Mouse (Mus musculus) cerebellum, adult 11-12 months (tissue): Measurements from ENCODE around the gene Trim50.
"Not testable (repeated sequence)": the region's sequence is repeated elsewhere in the genome, so short reads cannot be mapped to it uniquely, and the experiment has no call there.

ENCODE experiments used
- DNase-seq: peaks from one replicate; pipeline ENCODE4 v3.0.0; 2022

Trim50 gene

GRCm38 (mm10) chr5:135352995-135353394 lies at the start of gene Trim50:
TSS of gene Trim50 (plus strand) at chr5:135353295.
- no peak for DNase-seq

DNA sequence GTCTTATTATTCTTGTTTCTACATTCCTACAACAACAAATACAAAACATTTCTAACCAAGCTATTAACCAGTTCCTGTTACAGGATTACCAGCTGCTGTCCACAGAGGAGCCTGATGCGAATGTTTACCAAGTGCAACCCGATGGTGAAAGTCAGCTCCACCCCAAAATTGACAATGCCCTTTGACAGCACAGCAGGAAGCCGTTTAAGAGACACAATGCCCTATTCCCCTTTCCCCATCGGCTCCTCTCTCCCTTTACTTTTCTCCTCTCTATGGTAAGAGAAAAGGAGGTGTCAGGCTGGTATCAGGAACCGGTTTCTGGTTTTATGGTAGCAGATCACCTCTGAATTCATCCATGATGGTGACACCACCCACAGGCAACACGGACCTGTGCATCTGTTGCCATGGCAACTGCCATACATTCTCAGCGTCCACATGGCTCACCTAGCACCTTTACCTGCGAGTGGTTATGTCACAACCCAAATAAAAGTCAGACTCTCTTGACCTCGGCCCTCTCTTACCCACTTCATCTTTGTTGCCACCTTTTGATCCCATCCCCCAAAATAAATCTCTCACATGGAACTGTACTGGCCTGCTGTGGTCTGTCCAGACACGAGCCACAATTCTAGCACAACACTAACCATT lies 46.7 kb upstream of the Trim50 start:
- no peak for DNase-seq

DNA sequence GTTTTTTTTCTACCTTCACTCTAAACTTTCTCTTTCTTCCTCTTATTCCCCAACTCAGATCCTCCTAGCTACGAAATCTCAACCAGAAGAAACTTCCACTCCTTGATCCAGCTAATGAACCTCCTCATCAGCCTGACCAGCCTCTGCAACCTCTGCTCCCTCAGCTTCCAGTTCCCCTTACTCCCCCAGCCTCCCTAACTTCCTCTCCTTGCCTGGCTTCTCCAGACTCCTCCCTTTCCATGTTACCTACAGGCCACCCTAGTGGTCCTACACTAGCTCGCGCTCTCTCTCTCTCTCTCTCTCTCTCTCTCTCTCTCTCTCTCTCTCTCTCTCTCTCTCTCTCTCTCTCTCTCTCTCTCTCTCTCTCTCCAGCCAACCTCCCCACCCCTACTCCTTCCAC lies 36.9 kb upstream of the Trim50 start:
- no peak for DNase-seq

- DNase-seq = no peak
Observed at GRCm38 (mm10) chr5:135319856-135320255, 33.2 kb upstream of the Trim50 start.

DNA sequence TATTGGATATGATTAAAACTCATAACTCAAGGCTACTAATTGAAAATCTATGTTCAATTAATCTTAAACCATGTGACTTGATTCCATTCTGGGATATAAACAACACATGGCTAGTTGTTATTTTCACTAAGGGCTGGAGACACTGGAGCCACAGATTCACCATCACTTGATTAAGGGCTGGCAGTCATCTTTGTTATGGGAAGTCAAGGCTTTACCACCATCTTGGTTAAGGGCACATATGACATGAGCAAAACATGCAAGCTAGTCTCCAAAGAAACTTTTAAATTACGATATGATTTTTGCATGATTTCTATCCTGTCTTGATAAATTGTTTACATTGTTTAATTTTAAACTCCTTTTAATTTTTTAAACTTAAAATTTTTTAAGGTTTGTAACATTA lies 30.9 kb upstream of the Trim50 start:
- DNase-seq = no peak

GRCm38 (mm10) chr5:135326121-135326659 lies 26.9 kb upstream of the Trim50 start:
- DNase-seq = no peak

DNA sequence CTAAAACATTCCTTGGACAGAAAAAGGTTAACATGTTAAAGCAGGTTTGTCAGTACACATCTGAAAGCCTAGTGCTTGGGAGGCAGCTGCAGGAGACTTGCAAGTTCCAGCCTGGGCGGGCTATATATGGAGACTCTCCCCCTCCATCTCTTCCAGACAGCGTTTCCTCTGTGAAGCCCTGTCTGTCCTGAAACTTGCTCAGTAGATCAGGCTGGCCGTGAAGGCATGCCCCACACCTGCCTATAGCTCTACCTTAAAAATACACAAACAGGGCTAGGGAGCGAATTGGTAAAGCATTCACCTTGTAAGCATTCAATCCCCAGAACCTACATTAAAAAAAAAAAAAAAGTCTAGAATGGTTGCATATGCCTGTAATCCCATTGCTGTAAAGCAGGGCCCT lies 23.6 kb upstream of the Trim50 start:
- DNase-seq = no peak

DNA sequence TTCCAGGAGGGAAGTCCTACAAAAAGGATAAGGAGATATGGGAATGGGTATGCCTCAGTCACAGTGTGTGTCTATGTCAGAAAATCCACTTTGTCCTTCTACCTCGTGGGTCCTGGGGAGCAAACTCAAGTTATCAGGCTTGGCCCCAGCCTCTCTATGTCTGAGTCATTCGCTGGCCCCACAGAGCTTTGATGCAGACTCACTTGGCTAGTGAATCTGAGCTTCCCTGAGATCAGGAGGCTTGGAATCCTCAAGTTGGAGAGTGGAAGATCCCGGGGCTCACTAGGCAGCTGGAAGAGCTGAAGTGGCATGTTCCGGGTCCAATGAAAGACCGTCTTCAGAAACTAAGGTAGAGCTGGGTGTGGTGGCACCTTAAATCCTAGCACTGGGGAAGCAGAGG lies 22.9 kb upstream of the Trim50 start:
- no peak for DNase-seq

DNA sequence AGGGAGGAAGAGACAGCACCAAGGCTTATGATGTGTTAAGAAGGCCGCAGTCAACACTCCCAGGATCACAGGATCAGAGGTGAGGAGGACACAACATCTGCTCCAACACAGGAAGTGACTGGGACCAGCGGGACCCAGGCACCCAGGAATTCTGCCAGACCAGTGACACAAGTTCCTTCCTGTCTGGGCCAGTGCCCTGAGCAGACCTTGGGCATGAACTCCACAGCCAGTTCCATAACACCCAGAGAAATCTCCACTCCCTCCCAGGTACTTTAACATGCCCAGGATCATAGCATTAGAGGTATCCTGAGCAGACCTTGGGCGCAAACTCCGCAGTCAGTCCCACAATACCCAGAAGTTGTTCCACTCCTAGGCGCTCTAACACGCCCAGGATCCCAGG lies 21.9 kb upstream of the Trim50 start:
- no peak for DNase-seq

DNA sequence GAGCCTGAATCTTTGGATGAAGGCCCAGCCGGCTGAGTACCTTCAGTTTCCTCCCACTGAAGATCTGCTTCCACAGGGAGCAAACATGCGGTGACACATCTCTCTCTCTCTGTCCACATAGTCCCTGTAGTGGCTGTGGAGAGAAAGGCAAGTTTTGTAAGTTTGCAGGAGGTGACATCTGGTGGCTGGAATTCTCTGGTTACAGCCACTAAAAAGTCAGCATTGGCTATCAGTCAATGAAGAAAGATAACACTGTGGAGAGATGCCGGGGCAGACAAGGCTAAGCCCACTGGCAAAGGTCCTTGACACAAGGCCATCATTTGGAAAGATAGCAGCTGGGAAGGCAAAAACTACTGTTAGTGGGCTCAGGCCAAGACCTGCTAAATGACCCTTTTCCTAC lies 15.5 kb upstream of the Trim50 start:
- DNase-seq = no peak

DNA sequence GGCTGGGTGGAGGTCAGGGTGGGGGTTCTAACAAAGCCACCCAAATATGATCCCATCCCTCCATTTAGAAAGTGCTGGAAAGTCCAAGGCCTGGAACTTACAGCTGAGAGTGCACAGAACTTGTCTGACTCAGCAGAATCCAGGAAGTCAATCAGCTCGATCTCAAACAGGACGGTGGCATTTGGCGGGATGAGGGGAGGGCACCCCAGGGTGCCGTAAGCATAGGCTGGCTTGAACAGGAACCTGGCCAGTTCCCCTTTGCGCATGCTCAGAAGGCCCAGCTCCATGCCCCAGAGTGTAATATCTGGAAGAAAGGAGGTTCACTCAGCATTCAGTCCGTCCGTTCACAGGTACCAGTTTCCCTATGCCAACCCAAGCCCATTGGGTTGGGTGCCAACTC lies 7.1 kb upstream of the Trim50 start:
- DNase-seq = no peak

GRCm38 (mm10) chr5:135346430-135346829 lies 6.7 kb upstream of the Trim50 start:
- no peak for DNase-seq

- no peak for DNase-seq
Observed at GRCm38 (mm10) chr5:135347511-135348011, 5.5 kb upstream of the Trim50 start.

DNA sequence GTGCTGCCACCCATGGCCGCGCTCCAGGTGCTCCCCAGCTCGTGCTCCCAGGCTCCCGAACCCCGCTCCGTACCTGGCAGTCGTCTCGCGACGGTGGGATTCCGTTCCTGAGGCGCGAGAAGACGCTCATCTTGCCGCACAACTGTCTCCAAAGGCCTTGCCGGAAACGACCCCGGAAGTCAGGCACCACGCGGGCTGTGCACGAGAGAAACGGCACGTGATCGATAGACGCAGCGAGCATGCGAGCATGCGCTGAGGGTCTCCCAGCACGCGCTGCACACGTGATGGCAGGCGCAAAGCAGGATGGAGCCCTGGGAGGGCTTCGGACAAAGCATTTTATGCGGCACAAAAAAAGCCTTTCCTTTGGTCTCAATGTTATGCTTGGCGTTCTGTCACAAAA lies 3.2 kb upstream of the Trim50 start, which contains the start of gene Fkbp6:
TSS of gene Fkbp6 (minus strand) at position 183 of the 400 bp plus-strand sequence.
- DNase-seq = no peak

- no peak for DNase-seq
Observed at GRCm38 (mm10) chr5:135351606-135352005, 1.5 kb upstream of the Trim50 start.

DNA sequence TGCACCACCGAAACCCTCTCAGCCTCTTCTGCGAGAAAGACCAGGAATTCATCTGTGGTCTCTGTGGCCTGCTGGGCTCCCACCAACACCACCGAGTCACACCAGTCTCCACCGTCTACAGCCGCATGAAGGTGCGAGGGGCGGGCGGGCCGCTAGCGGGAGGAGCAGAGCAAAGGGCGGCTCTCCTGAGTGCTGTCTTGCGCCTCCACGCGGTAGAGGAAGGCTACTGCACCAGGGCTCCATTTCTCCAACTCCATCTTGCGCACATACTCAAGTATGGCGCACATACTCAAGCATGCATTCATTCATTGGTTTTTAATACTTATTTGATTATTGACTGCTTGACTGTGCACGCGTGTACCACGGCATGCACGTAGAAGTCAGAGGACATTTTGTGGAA lies 469 bp downstream of the Trim50 start:
- no peak for DNase-seq

- no peak for DNase-seq
Observed at GRCm38 (mm10) chr5:135356090-135356489, 3.0 kb downstream of the Trim50 start.

DNA sequence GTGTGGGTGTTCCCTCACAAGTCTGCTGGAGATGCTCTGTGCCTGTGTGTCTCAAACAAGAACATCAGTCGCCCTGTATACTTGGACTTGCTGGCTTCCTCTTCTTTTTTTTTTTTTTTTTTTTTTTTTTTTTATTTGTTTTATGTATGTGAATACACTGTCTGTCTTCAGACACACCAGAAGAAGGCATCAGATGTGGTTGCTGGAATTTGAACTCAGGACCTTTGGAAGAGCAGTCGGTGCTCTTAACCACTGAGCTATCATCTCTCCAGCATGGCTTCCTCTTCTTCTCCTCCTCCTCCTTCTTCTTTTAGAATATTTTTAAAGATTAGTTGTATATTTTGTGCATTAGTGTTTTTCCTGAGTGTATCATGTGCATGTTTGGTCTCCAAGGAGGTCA lies 4.5 kb downstream of the Trim50 start:
- no peak for DNase-seq

DNA sequence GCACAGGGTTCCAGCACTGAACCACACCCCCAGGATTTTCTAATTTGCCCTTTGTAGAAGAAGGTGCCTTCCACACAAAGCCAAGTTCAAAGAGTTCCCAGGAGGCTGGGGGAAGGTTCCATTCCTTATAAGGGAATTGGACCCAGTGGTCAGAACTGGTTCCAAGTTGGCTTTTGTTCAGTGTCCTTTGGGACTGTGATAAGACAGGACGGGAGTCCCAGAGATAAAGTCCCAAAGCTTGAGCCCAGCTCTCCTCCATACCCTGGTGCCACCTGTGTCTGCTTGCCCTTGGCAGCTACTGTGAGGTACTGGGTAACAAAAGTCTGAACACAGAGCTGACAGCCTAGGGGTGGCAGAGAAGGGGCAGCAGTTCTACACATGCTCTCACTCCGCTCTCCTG lies 6.7 kb downstream of the Trim50 start:
- DNase-seq = no peak

DNA sequence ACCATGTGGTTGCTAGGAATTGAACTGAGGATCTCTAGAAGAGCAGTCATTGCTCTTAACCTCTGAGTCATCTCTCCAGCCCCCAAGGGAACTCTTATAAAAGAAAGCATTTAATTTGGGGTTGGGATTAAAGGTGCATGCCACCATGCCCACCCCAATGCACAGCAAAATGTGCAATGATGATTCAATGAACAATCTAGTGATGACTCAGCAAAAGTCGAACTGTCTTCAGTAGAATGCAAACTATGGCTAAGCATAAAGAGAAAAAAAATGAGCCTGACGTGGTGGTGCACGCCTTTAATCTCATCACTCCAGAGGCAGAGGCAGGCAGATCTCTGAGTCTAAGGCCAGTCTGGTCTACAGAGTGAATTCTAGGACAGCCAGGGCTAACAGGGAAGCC lies 9.5 kb downstream of the Trim50 start:
- DNase-seq = no peak

- DNase-seq = no peak
Observed at GRCm38 (mm10) chr5:135363540-135363939, 10.4 kb downstream of the Trim50 start.

GRCm38 (mm10) chr5:135367841-135368240 lies 14.7 kb downstream of the Trim50 start:
- DNase-seq = no peak

- no peak for DNase-seq
Observed at GRCm38 (mm10) chr5:135368312-135368711, 15.2 kb downstream of the Trim50 start.

- DNase-seq = not testable (repeated sequence)
Observed at GRCm38 (mm10) chr5:135369196-135369595, 16.1 kb downstream of the Trim50 start.
